Mouse (Mus musculus): ENCODE measurements around the gene Nae1.

- TF ChIP-seq POLR2A (IDR thresholded peaks at IDR 0.05; ENCODE audit: insufficient read depth, low read depth, low read length) (no peak), CTCF (IDR thresholded peaks at IDR 0.05) (no peak), EP300 (IDR thresholded peaks at IDR 0.05; ENCODE audit: insufficient read depth, low read depth, low read length) (no peak)
Measured at GRCm38 (mm10) chr8:104536028-104536427, 1.6 kb upstream of the Nae1 start.

Data from heart, adult 2 months (tissue).